Mouse (Mus musculus) neutrophil, adult 59 days (primary cell): ENCODE results near the gene Cntf. TPM values are rescaled to one million over a fixed set of nuclear protein-coding genes. Genes with fewer than 3 reads are reported as not detected.

Experiments
- total RNA-seq, 2 experiments: library from RNA; stranded (reverse); gene quantifications; 1 replicate in 1 of 2; 2 replicates in 1 of 2; pipeline ENCODE4 v1.2.4; 2023

The Cntf gene
- 1 to 10 TPM; 1.6 to 1.9 TPM for total RNA-seq

DNA sequence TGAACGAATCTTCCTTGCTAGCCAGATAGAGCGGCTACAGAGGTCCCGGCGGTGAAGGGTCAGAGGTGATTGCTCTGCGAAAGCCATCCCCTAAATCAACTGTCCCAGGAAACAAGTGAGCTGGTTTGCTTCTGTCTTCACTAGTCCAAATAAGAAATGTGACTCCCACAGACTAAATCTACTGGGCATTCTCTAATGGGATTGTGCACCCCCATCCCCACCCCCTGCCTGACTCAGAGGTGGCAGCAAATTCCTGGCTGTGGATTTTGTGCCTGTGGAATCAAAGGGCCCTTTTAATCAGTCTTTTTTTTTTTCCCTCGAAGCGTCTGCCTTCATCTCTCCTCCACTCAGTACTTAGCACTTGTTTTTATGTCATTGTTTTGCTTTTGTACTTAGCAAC lies at the start of gene Cntf:
TSS of gene Cntf (minus strand) at position 325 of the 400 bp plus-strand sequence.

DNA sequence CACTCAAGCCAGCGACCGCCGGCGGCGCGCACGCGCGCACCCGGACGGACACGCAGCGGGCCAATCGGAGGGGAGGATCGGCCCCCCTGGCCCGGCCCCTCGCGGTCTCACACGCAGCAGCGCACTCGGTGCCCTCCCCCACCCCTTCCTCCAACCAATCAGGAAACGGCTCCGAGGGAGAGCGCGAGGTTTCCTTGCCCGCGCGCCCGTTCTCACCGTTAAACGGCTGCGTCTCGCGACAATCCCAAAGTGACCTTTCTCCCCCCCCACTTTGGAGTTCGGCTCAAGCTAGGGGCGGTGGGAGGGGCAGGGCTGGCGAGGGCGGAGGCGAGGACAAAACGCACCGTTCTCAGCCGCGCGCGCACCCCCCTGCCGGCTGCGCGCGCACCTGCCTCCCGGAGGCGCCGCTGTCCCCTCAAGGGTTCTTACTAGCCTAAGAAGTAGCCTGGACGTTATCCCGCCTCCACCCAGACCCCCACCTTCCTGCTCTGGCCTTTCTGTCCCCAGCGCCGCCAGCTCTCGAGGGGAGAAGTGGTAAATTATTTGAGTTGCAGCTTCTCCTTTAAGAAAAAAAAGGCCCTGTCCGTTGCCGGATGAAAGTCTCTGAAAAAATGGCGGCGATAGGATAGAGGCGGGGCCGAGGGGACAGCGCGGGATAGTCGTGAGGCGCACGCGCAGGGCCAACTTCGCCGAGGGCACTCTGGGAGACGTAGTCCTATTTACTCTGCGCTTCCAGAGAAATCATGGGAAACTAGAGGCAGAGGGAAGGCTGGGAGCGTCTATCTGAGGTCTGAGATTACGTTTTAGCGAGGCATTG lies 30.3 kb upstream of the Cntf start, which contains the start of the genes Zfp91 and Lpxn:
TSS of gene Zfp91 (minus strand) at position 616 of the 817 bp plus-strand sequence.
TSS of gene Lpxn (plus strand) at position 683 of the 817 bp plus-strand sequence.

Other genes with a start within 250 kb of the Cntf start
- 100 to 1,000 TPM; 142 to 153 TPM for gene Fam111a, start 219.9 kb downstream of the Cntf start, total RNA-seq
- gene Gm4952, start 165.7 kb downstream of the Cntf start, total RNA-seq = not detected
- not detected for gene Glyat, start 132.3 kb downstream of the Cntf start, total RNA-seq
- gene Olfr1442, start 95.2 kb downstream of the Cntf start, total RNA-seq = not detected
- gene Olfr1443, start 87.5 kb downstream of the Cntf start, total RNA-seq = not detected
- gene Keg1, start 69.8 kb downstream of the Cntf start, total RNA-seq = not detected
- 10 to 100 TPM; 42.7 to 52.7 TPM for gene Zfp91, start 30.5 kb upstream of the Cntf start, total RNA-seq
- gene Lpxn, start 30.6 kb upstream of the Cntf start, total RNA-seq = 10 to 100 TPM in 1 of 2 experiments, 1 to 10 TPM in 1; 6.8 to 10.3 TPM
- gene Gm5244, start 81.0 kb upstream of the Cntf start, total RNA-seq = not detected
- not detected for gene Olfr1444, start 91.7 kb upstream of the Cntf start, total RNA-seq
- not detected for gene Olfr1445, start 118.2 kb upstream of the Cntf start, total RNA-seq
- not detected for gene Olfr1446, start 127.9 kb upstream of the Cntf start, total RNA-seq
- not detected for gene Olfr1447, start 138.1 kb upstream of the Cntf start, total RNA-seq
- not detected for gene Olfr1448, start 158.8 kb upstream of the Cntf start, total RNA-seq
- gene Olfr1449, start 165.2 kb upstream of the Cntf start, total RNA-seq = not detected
- not detected for gene Olfr1450, start 184.6 kb upstream of the Cntf start, total RNA-seq
- gene Olfr1451, start 229.4 kb upstream of the Cntf start, total RNA-seq = not detected